Mouse (Mus musculus) kidney, postnatal 0 days (tissue): ENCODE data around the gene Exoc6. TPM values are rescaled to one million over a fixed set of nuclear protein-coding genes. Genes with fewer than 3 reads are reported as not detected.

Experiments used
- ATAC-seq: fragments of 200-750 bp; cut with Nextera tagmentation; replicated peaks from 2 replicates; pipeline ENCODE4 v1.8.0; 2017; ENCODE audit warnings: low read depth, moderate number of reproducible peaks, moderate TSS enrichment, moderate library complexity; ENCODE audit not compliant: low FRiP score
- DNase-seq: peaks from one replicate; pipeline ENCODE4 v3.0.0-alpha.2; 2016; ENCODE audit warnings: low spot score
- H3K27ac ChIP-seq: fragments of 300-500 bp; sonication (generic); 2 replicates; pipeline ENCODE4 v1.5.1; 2014; ENCODE audit warnings: mild to moderate bottlenecking
- H3K27me3 ChIP-seq: fragments of 300-500 bp; sonication (generic); 2 replicates; pipeline ENCODE4 v1.6.1; 2014; ENCODE audit warnings: low read length, mixed read lengths; ENCODE audit not compliant: insufficient read depth
- H3K36me3 ChIP-seq: fragments of 300-500 bp; sonication (generic); 2 replicates; pipeline ENCODE4 v1.6.1; 2014; ENCODE audit warnings: low read length, mixed read lengths; ENCODE audit not compliant: insufficient read depth
- H3K4me1 ChIP-seq: fragments of 300-500 bp; sonication (generic); replicated peaks from 2 replicates; pipeline ENCODE4 v1.6.1; 2014; ENCODE audit warnings: antibody characterized with exemption, low read length, mixed read lengths; ENCODE audit not compliant: insufficient read depth
- H3K4me2 ChIP-seq: fragments of 300-500 bp; sonication (generic); 2 replicates; pipeline ENCODE4 v1.6.1; 2014; ENCODE audit warnings: mild to moderate bottlenecking, low read length, moderate library complexity, mixed read lengths
- H3K4me3 ChIP-seq: fragments of 300-500 bp; sonication (generic); replicated peaks from 2 replicates; pipeline ENCODE4 v1.5.1; 2014; ENCODE audit warnings: low read depth, low read length
- H3K9ac ChIP-seq: fragments of 300-500 bp; sonication (generic); 2 replicates; pipeline ENCODE4 v1.6.1; 2014; ENCODE audit warnings: low read depth, low read length
- H3K9me3 ChIP-seq: fragments of 300-500 bp; sonication (generic); replicated peaks from 2 replicates; pipeline ENCODE4 v1.6.1; 2016; ENCODE audit warnings: low read length, inconsistent platforms, mixed read lengths
- CTCF ChIP-seq: IDR thresholded peaks from 2 replicates; pipeline ENCODE4 v1.5.1; 2016; ENCODE audit warnings: antibody characterized with exemption, low read depth, mild to moderate bottlenecking, moderate library complexity
- WGBS: fragments of 180-500 bp; shearing (Covaris S2); extraction: QIAGEN DNeasy Blood & Tissue Kit; methylation state at CpG from one replicate; pipeline ENCODE4 v1.1.7; 2014; 5-methylcytosine and 5-hydroxymethylcytosine counted together
- polyA plus RNA-seq: library from polyadenylated mRNA; unstranded; fragments of >200 nt; fragmentation: Nextera tagmentation; extraction: Ambion mirVana; gene quantifications from 2 replicates; pipeline ENCODE4 v1.2.1, GENCODE M21; 2015

The Exoc6 gene
- polyA plus RNA-seq, 1 experiment from 2014 or later = 28.1 TPM

DNA sequence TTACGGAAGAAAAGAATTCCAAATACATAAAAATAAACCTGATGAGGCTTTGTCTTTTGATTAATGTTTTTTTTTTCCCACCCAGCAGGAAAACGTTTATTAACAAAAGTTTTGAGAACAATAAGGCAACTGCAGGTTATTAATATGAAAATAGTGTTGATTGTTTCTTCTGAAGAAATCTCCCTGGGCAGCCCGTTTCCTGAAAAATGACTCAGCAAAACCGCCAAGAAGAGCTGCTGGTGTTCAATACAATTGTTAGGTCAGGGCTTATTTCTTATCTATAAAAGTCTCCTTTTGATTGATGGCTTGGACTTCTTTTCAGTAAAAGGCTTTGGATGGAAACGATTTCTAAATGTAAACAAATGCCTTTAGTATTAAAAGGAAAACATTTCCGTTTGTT lies 21.6 kb upstream of the Exoc6 start:
- H3K4me3 ChIP-seq = no peak overlapping the region
- TF ChIP-seq CTCF = no peak
- no peak overlapping the region for H3K4me2 ChIP-seq
- H3K36me3 ChIP-seq = no peaks in the 10 kb centered on the region
- H3K27me3 ChIP-seq = no peaks in the 10 kb centered on the region
- DNase-seq = no peak
- H3K9ac ChIP-seq = no peak overlapping the region
- no peak overlapping the region for H3K27ac ChIP-seq
- no peak for ATAC-seq
- WGBS = 57% methylated on average over 6 of the region's 6 CpGs
- H3K9me3 ChIP-seq = no peaks in the 10 kb centered on the region
- H3K4me1 ChIP-seq = no peaks in the 10 kb centered on the region

DNA sequence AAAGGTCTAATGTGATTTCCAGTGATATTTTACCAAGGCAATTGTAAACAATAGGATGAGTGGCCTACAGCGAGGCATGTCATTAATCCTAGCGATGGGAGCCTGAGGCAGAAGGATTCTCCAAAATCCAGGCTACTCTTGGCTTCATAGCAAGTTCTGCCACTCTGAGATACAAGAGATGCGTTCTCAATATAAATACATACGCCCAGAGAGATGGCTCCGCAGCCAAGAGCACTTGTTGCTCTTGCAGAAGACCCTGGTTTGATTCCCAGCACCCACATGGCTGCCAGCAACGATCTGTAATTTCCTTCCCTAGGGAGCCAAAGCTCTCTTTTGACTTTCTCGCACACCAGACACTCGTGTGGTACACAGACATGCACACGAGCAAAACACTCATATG lies 20.9 kb upstream of the Exoc6 start:
- Histone ChIP-seq H3K27me3 (no peaks in the 10 kb centered on the region), H3K4me2 (no peak overlapping the region), H3K36me3 (no peaks in the 10 kb centered on the region), H3K9ac (no peak overlapping the region), H3K9me3 (no peaks in the 10 kb centered on the region), H3K4me3 (no peak overlapping the region), H3K27ac (no peak overlapping the region), H3K4me1 (no peaks in the 10 kb centered on the region)
- TF ChIP-seq CTCF = no peak
- ATAC-seq (no peak), DNase-seq (no peak)
- WGBS = 94% methylated on average over 9 of the region's 9 CpGs

DNA sequence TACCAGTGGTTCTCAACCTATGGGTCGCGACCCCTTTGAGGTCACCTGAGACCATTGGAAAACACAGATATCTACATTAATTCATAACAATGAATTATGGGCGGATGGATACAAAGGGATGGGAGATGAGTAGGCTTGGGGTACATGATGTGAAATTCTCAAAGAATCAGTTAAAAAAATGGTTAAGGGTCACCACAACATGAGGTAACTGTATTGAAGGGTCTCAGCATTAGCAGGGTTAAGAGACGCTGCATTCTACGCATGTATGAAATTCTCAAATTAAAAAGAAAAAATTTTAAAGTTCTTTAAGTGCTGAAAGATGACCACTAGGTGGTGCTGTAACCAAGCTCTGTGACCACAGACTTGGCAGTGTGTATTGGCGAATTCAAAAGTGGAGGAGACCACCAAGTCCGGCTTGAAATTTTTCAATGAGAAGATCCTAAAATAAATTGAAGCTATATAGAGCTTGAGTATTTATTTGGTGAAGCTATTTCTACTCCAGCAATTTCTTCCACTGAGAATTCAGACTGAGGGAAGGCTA lies 20.2 kb upstream of the Exoc6 start:
- H3K36me3 ChIP-seq = no peaks in the 10 kb centered on the region
- no peak overlapping the region for H3K27ac ChIP-seq
- H3K9me3 ChIP-seq = no peaks in the 10 kb centered on the region
- 26% methylated on average over 7 of the region's 7 CpGs for WGBS
- H3K4me2 ChIP-seq = no peak overlapping the region
- no peaks in the 10 kb centered on the region for H3K4me1 ChIP-seq
- H3K27me3 ChIP-seq = no peaks in the 10 kb centered on the region
- TF ChIP-seq CTCF = peak; percentile 85
- ATAC-seq (no peak), DNase-seq (peak; percentile 84)
- no peak overlapping the region for H3K9ac ChIP-seq
- H3K4me3 ChIP-seq = no peak overlapping the region

DNA sequence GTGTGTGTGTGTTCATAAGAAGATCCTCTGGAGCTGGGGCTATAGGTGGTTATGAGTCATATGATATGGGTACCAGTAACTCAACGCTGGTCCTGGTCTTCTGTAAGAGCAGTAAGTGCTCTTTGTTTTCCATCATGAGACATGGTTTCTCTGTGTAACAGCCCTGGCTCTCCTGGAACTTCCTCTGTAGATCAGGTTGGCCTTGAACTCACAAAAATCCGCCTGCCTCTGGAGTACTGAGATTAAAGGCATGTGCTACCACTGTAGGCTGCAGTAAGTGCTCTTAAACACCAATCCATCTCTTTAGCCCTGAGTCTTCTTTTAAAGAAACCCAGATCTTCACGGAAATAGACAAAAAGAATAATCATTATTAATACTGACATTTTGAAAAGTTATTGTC lies 19.6 kb upstream of the Exoc6 start:
- H3K9ac ChIP-seq = no peak overlapping the region
- no peaks in the 10 kb centered on the region for H3K9me3 ChIP-seq
- no peak for DNase-seq
- no peak overlapping the region for H3K27ac ChIP-seq
- WGBS = 85% methylated on average over 3 of the region's 3 CpGs
- ATAC-seq = no peak
- TF ChIP-seq CTCF = no peak
- H3K4me2 ChIP-seq = no peak overlapping the region
- no peaks in the 10 kb centered on the region for H3K27me3 ChIP-seq
- H3K36me3 ChIP-seq = no peaks in the 10 kb centered on the region
- no peak overlapping the region for H3K4me3 ChIP-seq
- H3K4me1 ChIP-seq = no peaks in the 10 kb centered on the region

DNA sequence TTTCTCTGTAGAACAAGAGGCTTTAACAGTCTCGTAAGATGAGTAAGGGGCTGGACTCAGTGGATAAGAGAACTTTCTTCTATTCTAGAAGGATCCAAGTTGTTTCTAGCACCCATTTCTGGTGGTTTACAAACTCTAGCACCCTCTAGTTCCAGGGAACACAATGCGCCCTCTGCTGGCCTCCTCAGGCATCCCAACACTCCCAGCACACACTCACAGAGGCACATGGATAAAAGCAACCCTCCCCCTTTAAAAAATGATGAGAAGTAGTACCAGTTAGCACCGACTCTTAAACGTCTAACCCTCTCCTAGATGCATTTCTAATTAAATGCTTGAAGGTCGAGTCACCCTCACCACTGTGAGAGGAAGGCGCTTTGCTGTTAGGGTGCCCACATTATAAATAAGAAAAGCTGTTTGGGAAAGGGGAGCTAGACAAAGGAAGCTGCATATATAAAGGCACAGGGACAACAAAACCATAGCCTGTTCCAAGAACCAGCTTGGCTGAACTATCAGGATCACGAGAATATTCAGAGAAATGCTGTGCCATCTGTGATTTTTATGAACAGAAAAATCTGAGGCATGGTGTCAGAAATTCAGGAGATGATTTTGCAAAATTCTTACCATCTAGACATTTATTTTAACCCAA lies 18.9 kb upstream of the Exoc6 start:
- H3K27ac ChIP-seq = no peak overlapping the region
- DNase-seq = peak; percentile 16

DNA sequence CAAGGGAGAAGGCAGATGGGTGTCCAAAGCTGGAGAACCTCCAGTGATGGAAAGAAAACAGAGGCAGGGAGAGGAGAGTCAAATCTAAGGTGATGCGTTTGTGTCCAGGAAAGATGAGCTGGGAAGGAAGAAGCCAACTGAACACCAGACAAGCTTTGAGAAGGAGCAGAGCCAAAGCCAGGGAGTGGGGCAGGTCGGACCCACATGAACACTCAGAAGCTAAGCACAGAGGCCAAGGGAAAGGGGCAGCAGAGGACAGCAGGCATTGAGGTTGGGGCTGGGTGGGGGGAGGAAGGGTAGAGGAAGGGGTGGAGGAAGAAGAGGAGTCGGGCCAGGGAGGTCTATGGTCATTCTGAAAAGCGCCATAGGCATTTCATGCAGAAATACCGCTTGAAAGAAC lies 17.0 kb upstream of the Exoc6 start:
- DNase-seq (no peak), ATAC-seq (no peak)
- no peaks in the 10 kb centered on the region for H3K9me3 ChIP-seq
- no peaks in the 10 kb centered on the region for H3K36me3 ChIP-seq
- no peaks in the 10 kb centered on the region for H3K27me3 ChIP-seq
- TF ChIP-seq CTCF = no peak
- H3K4me2 ChIP-seq = no peak overlapping the region
- H3K9ac ChIP-seq = no peak overlapping the region
- H3K4me3 ChIP-seq = no peak overlapping the region
- no peaks in the 10 kb centered on the region for H3K4me1 ChIP-seq
- 83% methylated on average over 5 of the region's 5 CpGs for WGBS
- H3K27ac ChIP-seq = no peak overlapping the region

More for the DNA sequence above, 18.9 kb upstream of the Exoc6 start:
- Histone ChIP-seq H3K9me3 (no peaks in the 10 kb centered on the region), H3K36me3 (no peaks in the 10 kb centered on the region), H3K4me1 (no peaks in the 10 kb centered on the region), H3K4me2 (no peak overlapping the region), H3K9ac (no peak overlapping the region), H3K4me3 (no peak overlapping the region), H3K27me3 (no peaks in the 10 kb centered on the region)
- WGBS = 58% methylated on average over 7 of the region's 7 CpGs
- peak; percentile 65 for TF ChIP-seq CTCF
- no peak for ATAC-seq
